Mouse (Mus musculus): ENCODE data around the gene Phldb1. TPM values are rescaled to one million over a fixed set of nuclear protein-coding genes. Genes with fewer than 3 reads are reported as not detected.
"Not testable (repeated sequence)": the region's sequence is repeated elsewhere in the genome, so short reads cannot be mapped to it uniquely, and the experiment has no call there.

Phldb1 gene
- polyA plus RNA-seq, 1 experiment from 2014 or later = 53.6 TPM

GRCm38 (mm10) chr9:44640646-44641357, 94.2 kb downstream of the Phldb1 start:
- Histone ChIP-seq H3K27ac (ENCODE audit: low read length) (no peak overlapping the region), H3K36me3 (ENCODE audit: control insufficient read depth, insufficient read depth) (peaks cover 14% of the 10 kb centered on the region), H3K4me1 (replicated peaks; ENCODE audit: control insufficient read depth, insufficient read depth, low read length) (peaks cover 3% of the 10 kb centered on the region; the same call in 1 of the 2 replicates), H3K9ac (replicated peaks; ENCODE audit: low read depth, low read length) (no peak overlapping the region), H3K4me3 (replicated peaks; ENCODE audit: low read length) (no peak overlapping the region), H3K4me2 (ENCODE audit: low read length) (no peak overlapping the region), H3K9me3 (ENCODE audit: control insufficient read depth, low read length) (no peaks in the 10 kb centered on the region), H3K27me3 (replicated peaks; ENCODE audit: control insufficient read depth, insufficient read depth, low read length) (no peaks in the 10 kb centered on the region)
- 81% methylated on average over 3 of the region's 3 CpGs for WGBS
- no peak for ATAC-seq

GRCm38 (mm10) chr9:44640028-44640427, 95.0 kb downstream of the Phldb1 start:
- H3K4me2 ChIP-seq (ENCODE audit: low read length); H3K27me3 ChIP-seq (replicated peaks; ENCODE audit: control insufficient read depth, insufficient read depth, low read length); H3K9ac ChIP-seq (replicated peaks; ENCODE audit: low read depth, low read length); H3K4me3 ChIP-seq (replicated peaks; ENCODE audit: low read length); H3K27ac ChIP-seq (ENCODE audit: low read length); H3K9me3 ChIP-seq (ENCODE audit: control insufficient read depth, low read length); H3K4me1 ChIP-seq (replicated peaks; ENCODE audit: control insufficient read depth, insufficient read depth, low read length); ATAC-seq: not testable (repeated sequence)
- WGBS = 81% methylated on average over 1 of the region's 1 CpGs
- peaks cover 20% of the 10 kb centered on the region for H3K36me3 ChIP-seq (ENCODE audit: control insufficient read depth, insufficient read depth)

- not testable (repeated sequence) for H3K9me3 ChIP-seq (ENCODE audit: control insufficient read depth, low read length); H3K27me3 ChIP-seq (replicated peaks; ENCODE audit: control insufficient read depth, insufficient read depth, low read length); H3K9ac ChIP-seq (replicated peaks; ENCODE audit: low read depth, low read length); H3K27ac ChIP-seq (ENCODE audit: low read length); H3K4me2 ChIP-seq (ENCODE audit: low read length); ATAC-seq; H3K4me1 ChIP-seq (replicated peaks; ENCODE audit: control insufficient read depth, insufficient read depth, low read length); H3K4me3 ChIP-seq (replicated peaks; ENCODE audit: low read length)
- WGBS = 88% methylated on average over 9 of the region's 9 CpGs
- H3K36me3 ChIP-seq (ENCODE audit: control insufficient read depth, insufficient read depth) = peaks cover 31% of the 10 kb centered on the region
Measured at GRCm38 (mm10) chr9:44638726-44639125, 96.3 kb downstream of the Phldb1 start.

GRCm38 (mm10) chr9:44637551-44638169, 97.3 kb downstream of the Phldb1 start:
- no peak overlapping the region for H3K9ac ChIP-seq (replicated peaks; ENCODE audit: low read depth, low read length)
- 57% methylated on average over 15 of the region's 15 CpGs for WGBS
- H3K4me2 ChIP-seq (ENCODE audit: low read length) = no peak overlapping the region
- no peaks in the 10 kb centered on the region for H3K27me3 ChIP-seq (replicated peaks; ENCODE audit: control insufficient read depth, insufficient read depth, low read length)
- peaks cover 35% of the 10 kb centered on the region for H3K36me3 ChIP-seq (ENCODE audit: control insufficient read depth, insufficient read depth)
- no peak for ATAC-seq
- no peak overlapping the region for H3K4me3 ChIP-seq (replicated peaks; ENCODE audit: low read length)
- peaks cover 3% of the 10 kb centered on the region; the same call in 1 of the 2 replicates for H3K4me1 ChIP-seq (replicated peaks; ENCODE audit: control insufficient read depth, insufficient read depth, low read length)
- no peaks in the 10 kb centered on the region for H3K9me3 ChIP-seq (ENCODE audit: control insufficient read depth, low read length)
- no peak overlapping the region for H3K27ac ChIP-seq (ENCODE audit: low read length)

Other genes with a start within 250 kb of the Phldb1 start
- not detected in 2 replicates for gene Cxcr5, start 173.3 kb downstream of the Phldb1 start, polyA plus RNA-seq (2015; fragmentation: Nextera tagmentation; extraction: Ambion mirVana)
- 21.2 and 22.8 TPM in 2 replicates for gene Ddx6, start 130.3 kb downstream of the Phldb1 start, polyA plus RNA-seq (2015; fragmentation: Nextera tagmentation; extraction: Ambion mirVana)
- not detected in 2 replicates for gene Treh, start 62.0 kb downstream of the Phldb1 start, polyA plus RNA-seq (2015; fragmentation: Nextera tagmentation; extraction: Ambion mirVana)
- gene Arcn1, start 32.6 kb upstream of the Phldb1 start, polyA plus RNA-seq (2015; fragmentation: Nextera tagmentation; extraction: Ambion mirVana) = 150 and 161 TPM in 2 replicates
- gene Ift46, start 32.7 kb upstream of the Phldb1 start, polyA plus RNA-seq (2015; fragmentation: Nextera tagmentation; extraction: Ambion mirVana) = 184 and 187 TPM in 2 replicates
- gene Tmem25, start 64.1 kb upstream of the Phldb1 start, polyA plus RNA-seq (2015; fragmentation: Nextera tagmentation; extraction: Ambion mirVana) = 7.0 and 10.3 TPM in 2 replicates
- 0.41 TPM in 1 of 2 replicates, not detected in the other for gene Ttc36, start 67.9 kb upstream of the Phldb1 start, polyA plus RNA-seq (2015; fragmentation: Nextera tagmentation; extraction: Ambion mirVana)
- gene Kmt2a, start 146.1 kb upstream of the Phldb1 start, polyA plus RNA-seq (2015; fragmentation: Nextera tagmentation; extraction: Ambion mirVana) = 22.2 and 24.3 TPM in 2 replicates
- gene Atp5l, start 185.5 kb upstream of the Phldb1 start, polyA plus RNA-seq (2015; fragmentation: Nextera tagmentation; extraction: Ambion mirVana) = 638 and 661 TPM in 2 replicates
- gene Ube4a, start 230.4 kb upstream of the Phldb1 start, polyA plus RNA-seq (2015; fragmentation: Nextera tagmentation; extraction: Ambion mirVana) = 38.5 and 42.7 TPM in 2 replicates
- not detected in 2 replicates for gene Cd3g, start 245.2 kb upstream of the Phldb1 start, polyA plus RNA-seq (2015; fragmentation: Nextera tagmentation; extraction: Ambion mirVana)
- not detected in 2 replicates for gene Cd3d, start 246.6 kb upstream of the Phldb1 start, polyA plus RNA-seq (2015; fragmentation: Nextera tagmentation; extraction: Ambion mirVana)